Mouse (Mus musculus) embryonic facial prominence, embryonic 13.5 days (tissue): ENCODE data around the gene Gm19426. TPM values are rescaled to one million over a fixed set of nuclear protein-coding genes. Genes with fewer than 3 reads are reported as not detected.

Source experiments
- ATAC-seq: fragments of 200-750 bp; cut with Nextera tagmentation; 2 replicates; pipeline ENCODE4 v1.8.0; 2017; ENCODE audit warnings: low read depth; ENCODE audit not compliant: insufficient number of reproducible peaks, insufficient read depth, low FRiP score, low TSS enrichment
- H3K27ac ChIP-seq: fragments of 300-500 bp; sonication (generic); 2 replicates; pipeline ENCODE4 v1.5.1; 2015; ENCODE audit warnings: moderate library complexity, mild to moderate bottlenecking, inconsistent platforms
- H3K27me3 ChIP-seq: fragments of 300-500 bp; sonication (generic); 2 replicates; pipeline ENCODE4 v1.6.1; 2015; ENCODE audit warnings: mild to moderate bottlenecking, inconsistent platforms
- H3K36me3 ChIP-seq: fragments of 300-500 bp; sonication (generic); 2 replicates; pipeline ENCODE4 v1.6.1; 2015; ENCODE audit warnings: mild to moderate bottlenecking, inconsistent platforms
- H3K4me1 ChIP-seq: fragments of 300-500 bp; sonication (generic); 2 replicates; pipeline ENCODE4 v1.6.1; 2015; ENCODE audit warnings: inconsistent platforms
- H3K4me2 ChIP-seq: fragments of 300-500 bp; sonication (generic); 2 replicates; pipeline ENCODE4 v1.6.1; 2015; ENCODE audit warnings: moderate library complexity, mild to moderate bottlenecking, inconsistent platforms
- H3K4me3 ChIP-seq: fragments of 300-500 bp; sonication (generic); 2 replicates; pipeline ENCODE4 v1.5.1; 2015; ENCODE audit warnings: mild to moderate bottlenecking, inconsistent platforms
- H3K9ac ChIP-seq: fragments of 300-500 bp; sonication (generic); 2 replicates; pipeline ENCODE4 v1.6.1; 2015; ENCODE audit warnings: mild to moderate bottlenecking, inconsistent platforms
- H3K9me3 ChIP-seq: fragments of 300-500 bp; sonication (generic); 2 replicates; pipeline ENCODE4 v1.6.1; 2016; ENCODE audit warnings: inconsistent platforms
- WGBS: fragments of 180-500 bp; shearing (Covaris S2); methylation state at CpG from one replicate; pipeline ENCODE4 v1.1.7; 2015; ENCODE audit warnings: mixed read lengths; 5-methylcytosine and 5-hydroxymethylcytosine counted together
- polyA plus RNA-seq: library from polyadenylated mRNA; unstranded; fragments of >200 nt; fragmentation: Nextera tagmentation; extraction: Ambion mirVana; gene quantifications from 2 replicates; pipeline ENCODE4 v1.2.1, GENCODE M21; 2015

Gm19426 gene
- polyA plus RNA-seq, 1 experiment from 2014 or later = 9.6 TPM

- H3K4me3 ChIP-seq = no peak overlapping the region
- H3K27ac ChIP-seq = no peak overlapping the region
- H3K9ac ChIP-seq = no peak overlapping the region
- H3K27me3 ChIP-seq = no peaks in the 10 kb centered on the region
- no peaks in the 10 kb centered on the region for H3K9me3 ChIP-seq
- H3K36me3 ChIP-seq = no peaks in the 10 kb centered on the region
- H3K4me2 ChIP-seq = no peak overlapping the region
- ATAC-seq = no peak
- 75% methylated on average over 5 of the region's 5 CpGs for WGBS
- peaks cover 11% of the 10 kb centered on the region for H3K4me1 ChIP-seq
Observed at GRCm38 (mm10) chr2:84773195-84773594, 29.7 kb upstream of the Gm19426 start.

GRCm38 (mm10) chr2:84772454-84772853, 29.0 kb upstream of the Gm19426 start:
- no peak overlapping the region for H3K4me2 ChIP-seq
- peaks cover 11% of the 10 kb centered on the region for H3K4me1 ChIP-seq
- 81% methylated on average over 4 of the region's 4 CpGs for WGBS
- no peak overlapping the region for H3K9ac ChIP-seq
- no peaks in the 10 kb centered on the region for H3K9me3 ChIP-seq
- no peak overlapping the region for H3K27ac ChIP-seq
- no peaks in the 10 kb centered on the region for H3K36me3 ChIP-seq
- no peak overlapping the region for H3K4me3 ChIP-seq
- no peaks in the 10 kb centered on the region for H3K27me3 ChIP-seq
- ATAC-seq = no peak

GRCm38 (mm10) chr2:84770501-84770900, 27.0 kb upstream of the Gm19426 start:
- H3K4me1 ChIP-seq = peaks cover 11% of the 10 kb centered on the region
- H3K27ac ChIP-seq = no peak overlapping the region
- no peaks in the 10 kb centered on the region for H3K36me3 ChIP-seq
- no peak overlapping the region for H3K4me2 ChIP-seq
- 77% methylated on average over 6 of the region's 6 CpGs for WGBS
- no peak overlapping the region for H3K9ac ChIP-seq
- H3K9me3 ChIP-seq = no peaks in the 10 kb centered on the region
- H3K4me3 ChIP-seq = no peak overlapping the region
- no peaks in the 10 kb centered on the region for H3K27me3 ChIP-seq
- ATAC-seq = no peak

DNA sequence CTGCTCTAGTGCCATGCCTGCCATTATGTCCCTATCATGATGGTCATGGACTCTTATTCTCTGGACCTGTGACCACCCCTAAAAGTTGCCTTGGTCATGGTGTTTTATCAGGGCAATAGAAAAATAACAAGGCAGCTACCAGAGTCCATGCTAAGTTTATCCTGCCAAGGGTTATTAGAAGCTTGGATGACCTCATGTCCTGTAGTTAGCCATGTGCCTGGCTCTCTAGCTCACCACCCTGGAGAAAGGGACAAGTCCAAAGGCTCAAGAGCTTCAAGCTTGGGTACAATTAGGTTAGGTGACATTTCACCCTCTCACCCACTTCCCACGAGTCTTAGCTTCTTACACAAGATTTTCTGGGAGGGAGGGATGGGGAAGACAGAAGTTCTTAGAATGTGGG, 19.4 kb upstream of the Gm19426 start:
- no peak overlapping the region for H3K27ac ChIP-seq
- ATAC-seq = no peak
- WGBS = 67% methylated on average over 1 of the region's 1 CpGs
- no peaks in the 10 kb centered on the region for H3K4me1 ChIP-seq
- H3K9me3 ChIP-seq = no peaks in the 10 kb centered on the region
- H3K4me3 ChIP-seq = no peak overlapping the region
- H3K9ac ChIP-seq = no peak overlapping the region
- H3K27me3 ChIP-seq = no peaks in the 10 kb centered on the region
- no peak overlapping the region for H3K4me2 ChIP-seq
- no peaks in the 10 kb centered on the region for H3K36me3 ChIP-seq

DNA sequence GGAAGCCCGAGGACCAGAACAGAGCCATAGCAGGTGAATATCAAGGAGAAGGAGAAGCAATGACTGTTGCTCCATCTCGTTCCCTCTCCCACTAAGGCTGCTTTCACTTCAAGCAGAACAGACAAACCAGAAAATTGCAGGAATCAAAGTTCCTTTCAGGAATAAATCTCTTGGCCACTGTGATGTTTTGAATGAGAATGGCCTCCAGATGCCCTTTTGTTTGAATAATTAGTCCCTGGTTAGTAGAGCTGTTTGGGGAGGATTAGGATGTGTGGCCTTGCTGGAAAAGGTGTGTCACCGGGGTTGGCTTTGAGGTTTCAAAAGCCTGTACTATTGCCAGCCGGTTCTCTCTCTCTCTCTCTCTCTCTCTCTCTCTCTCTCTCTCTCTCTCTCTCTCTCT, 18.8 kb upstream of the Gm19426 start:
- 36% methylated on average over 4 of the region's 4 CpGs for WGBS
- H3K27me3 ChIP-seq = no peaks in the 10 kb centered on the region

DNA sequence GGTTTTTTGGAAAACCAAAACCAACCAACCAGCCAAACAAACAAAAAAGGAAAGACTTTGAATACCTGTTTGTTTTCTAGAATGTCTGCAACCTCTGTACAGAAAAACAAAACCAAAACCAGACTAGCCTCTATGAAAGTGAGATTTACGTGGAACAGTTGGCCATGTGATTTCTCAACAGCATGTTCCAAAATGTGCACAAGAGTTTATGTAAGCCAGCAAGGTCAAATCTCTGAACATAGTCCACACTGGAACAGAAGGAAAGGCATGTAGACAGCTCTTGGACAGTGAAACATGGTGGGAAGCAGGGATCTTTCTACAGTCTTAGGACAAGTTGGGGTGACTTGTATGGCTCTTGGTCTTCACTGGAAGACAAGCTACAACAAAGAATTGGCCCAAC, 18.4 kb upstream of the Gm19426 start:
- WGBS = 80% methylated on average over 1 of the region's 1 CpGs
- H3K4me3 ChIP-seq = no peak overlapping the region
- no peak for ATAC-seq
- no peaks in the 10 kb centered on the region for H3K9me3 ChIP-seq
- no peak overlapping the region for H3K9ac ChIP-seq
- H3K36me3 ChIP-seq = no peaks in the 10 kb centered on the region
- no peak overlapping the region for H3K4me2 ChIP-seq
- no peaks in the 10 kb centered on the region for H3K27me3 ChIP-seq
- no peaks in the 10 kb centered on the region for H3K4me1 ChIP-seq
- H3K27ac ChIP-seq = no peak overlapping the region

More for the DNA sequence above, 18.8 kb upstream of the Gm19426 start:
- H3K9me3 ChIP-seq = no peaks in the 10 kb centered on the region
- H3K4me2 ChIP-seq = no peak overlapping the region
- H3K36me3 ChIP-seq = no peaks in the 10 kb centered on the region
- H3K27ac ChIP-seq = no peak overlapping the region
- no peak overlapping the region for H3K9ac ChIP-seq
- H3K4me3 ChIP-seq = no peak overlapping the region
- no peak for ATAC-seq
- H3K4me1 ChIP-seq = no peaks in the 10 kb centered on the region

- ATAC-seq = no peak
- H3K9ac ChIP-seq = no peak overlapping the region
- no peak overlapping the region for H3K4me3 ChIP-seq
- 84% methylated on average over 3 of the region's 3 CpGs for WGBS
- no peaks in the 10 kb centered on the region for H3K4me1 ChIP-seq
- no peak overlapping the region for H3K27ac ChIP-seq
- no peaks in the 10 kb centered on the region for H3K36me3 ChIP-seq
- no peaks in the 10 kb centered on the region for H3K27me3 ChIP-seq
- no peaks in the 10 kb centered on the region for H3K9me3 ChIP-seq
- H3K4me2 ChIP-seq = no peak overlapping the region
Observed at GRCm38 (mm10) chr2:84761309-84761708, 17.9 kb upstream of the Gm19426 start.

DNA sequence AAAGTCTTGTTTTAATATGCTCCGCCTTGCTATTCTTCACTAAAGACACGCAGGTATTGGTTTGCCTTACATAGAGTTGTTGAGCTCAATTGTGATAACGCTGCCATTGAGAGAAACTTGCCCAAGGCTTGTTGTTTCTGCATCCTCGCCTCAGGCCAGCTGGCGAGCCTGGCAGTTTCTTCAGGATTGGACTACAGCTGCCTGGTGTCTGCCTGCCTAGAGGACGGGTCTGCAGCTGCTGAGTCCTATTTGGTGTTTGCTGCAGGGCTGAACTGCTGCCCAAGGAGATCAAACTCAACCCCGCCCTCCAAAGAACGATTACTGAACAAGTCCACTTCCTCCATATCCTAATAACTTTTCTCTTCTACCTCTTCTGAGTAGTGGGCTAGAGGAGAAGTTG, 17.3 kb upstream of the Gm19426 start:
- Histone ChIP-seq H3K9me3 (no peaks in the 10 kb centered on the region), H3K4me1 (no peaks in the 10 kb centered on the region), H3K9ac (0 out of 2 replicates have a peak overlapping the region, but pooled peaks have one; percentile 27), H3K4me2 (no peak overlapping the region), H3K27ac (no peak overlapping the region), H3K27me3 (no peaks in the 10 kb centered on the region), H3K4me3 (no peak overlapping the region), H3K36me3 (no peaks in the 10 kb centered on the region)
- ATAC-seq = no peak
- WGBS = 57% methylated on average over 8 of the region's 8 CpGs

GRCm38 (mm10) chr2:84758542-84759127, 15.2 kb upstream of the Gm19426 start:
- H3K9ac ChIP-seq = no peak overlapping the region
- H3K27me3 ChIP-seq = no peaks in the 10 kb centered on the region
- WGBS = 4% methylated on average over 2 of the region's 2 CpGs
- H3K4me3 ChIP-seq = no peak overlapping the region
- no peaks in the 10 kb centered on the region for H3K9me3 ChIP-seq
- H3K4me2 ChIP-seq = no peak overlapping the region
- H3K36me3 ChIP-seq = no peaks in the 10 kb centered on the region
- no peak overlapping the region for H3K27ac ChIP-seq
- ATAC-seq = no peak
- no peaks in the 10 kb centered on the region for H3K4me1 ChIP-seq

GRCm38 (mm10) chr2:84757026-84757682, 13.7 kb upstream of the Gm19426 start:
- Histone ChIP-seq H3K36me3 (no peaks in the 10 kb centered on the region), H3K4me2 (no peak overlapping the region), H3K4me1 (no peaks in the 10 kb centered on the region), H3K27me3 (no peaks in the 10 kb centered on the region), H3K9me3 (no peaks in the 10 kb centered on the region), H3K9ac (no peak overlapping the region), H3K4me3 (no peak overlapping the region), H3K27ac (no peak overlapping the region)
- whole genome bisulfite sequencing = 60% methylated on average over 7 of the region's 7 CpGs
- no peak for ATAC-seq

- no peaks in the 10 kb centered on the region for H3K9me3 ChIP-seq
- no peak overlapping the region for H3K4me3 ChIP-seq
- H3K4me2 ChIP-seq = no peak overlapping the region
- no peak overlapping the region for H3K27ac ChIP-seq
- H3K27me3 ChIP-seq = no peaks in the 10 kb centered on the region
- no peak overlapping the region for H3K9ac ChIP-seq
- no peak for ATAC-seq
- H3K4me1 ChIP-seq = no peaks in the 10 kb centered on the region
- no peaks in the 10 kb centered on the region for H3K36me3 ChIP-seq
- 64% methylated on average over 5 of the region's 5 CpGs for WGBS
Observed at GRCm38 (mm10) chr2:84756245-84756644, 12.8 kb upstream of the Gm19426 start.

DNA sequence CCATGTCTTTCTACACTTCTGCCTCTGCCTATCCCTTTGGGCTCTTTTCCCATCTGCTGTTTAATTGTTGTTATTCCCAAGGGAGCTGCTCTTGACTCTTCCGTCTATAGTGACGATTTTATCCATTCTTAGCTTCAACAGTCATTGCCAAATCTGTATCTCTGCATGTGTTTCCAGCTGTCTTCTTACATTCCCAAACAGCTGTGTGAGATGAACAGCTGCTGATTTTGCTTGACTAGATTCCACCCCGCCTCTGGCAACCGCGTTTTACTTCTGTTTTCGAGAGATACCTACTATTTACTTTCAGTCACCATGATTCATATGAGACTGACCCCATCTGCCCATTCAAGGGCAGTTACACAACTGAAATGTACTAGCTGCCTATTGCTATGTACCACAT, 6.7 kb upstream of the Gm19426 start:
- H3K4me3 ChIP-seq = no peak overlapping the region
- no peaks in the 10 kb centered on the region for H3K9me3 ChIP-seq
- H3K36me3 ChIP-seq = no peaks in the 10 kb centered on the region
- H3K4me2 ChIP-seq = no peak overlapping the region
- ATAC-seq = no peak
- H3K4me1 ChIP-seq = no peaks in the 10 kb centered on the region
- no peak overlapping the region for H3K9ac ChIP-seq
- no peak overlapping the region for H3K27ac ChIP-seq
- WGBS = 78% methylated on average over 6 of the region's 6 CpGs
- no peaks in the 10 kb centered on the region for H3K27me3 ChIP-seq
